7 mouse cellular contexts compared by ENCODE assay signal in the genomic region with DNA sequence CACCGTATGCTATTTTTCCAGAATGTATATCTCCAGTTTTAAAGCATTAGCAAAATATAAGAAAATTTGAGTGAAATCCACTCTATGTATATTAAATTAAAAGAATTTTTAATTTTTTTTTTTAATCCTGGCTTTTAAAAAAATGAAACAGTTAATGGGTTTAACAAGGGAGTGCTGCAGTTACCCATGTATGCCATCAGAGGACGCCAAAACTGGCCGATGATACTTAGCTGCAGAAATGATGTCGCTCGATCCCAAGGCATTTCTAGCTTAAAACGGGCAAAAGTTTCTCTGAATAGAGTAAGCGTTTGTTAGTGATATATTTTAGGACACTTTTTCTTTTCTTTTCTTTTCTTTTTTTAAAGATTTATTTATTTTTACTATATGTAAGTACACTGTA.
DNase-seq lines count a peak whose midpoint lies in the region; ATAC-seq and TF ChIP-seq lines count a peak whose summit lies in the region.
"Not testable (repeated sequence)": the region's sequence is repeated elsewhere in the genome, so short reads cannot be mapped to it uniquely, and the experiment has no call there.

No protein-coding gene starts in this region.

- H3K9me3 ChIP-seq in E14TG2a.4 (ENCODE audit: low read length); MEL (replicated peaks; ENCODE audit: insufficient read depth, low read length); liver, embryonic 14.5 days (ENCODE audit: control insufficient read depth, low read length): not testable (repeated sequence)
- H3K9me3 ChIP-seq in forebrain, embryonic 11.5 days (ENCODE audit: control insufficient read depth, low read length), result peaks cover 22% of the 10 kb centered on the region
- peaks cover 47% of the 10 kb centered on the region for H3K9me3 ChIP-seq in midbrain, embryonic 10.5 days (replicated peaks)

- TF ChIP-seq RAD21 in MEL (IDR thresholded peaks at IDR 0.05; ENCODE audit: low read depth, low read length), result not testable (repeated sequence)

- not testable (repeated sequence) for H3K4me3 ChIP-seq in E14TG2a.4 (replicated peaks; ENCODE audit: low read length); MEL (ENCODE audit: control insufficient read depth in 1 of 2, insufficient read depth in 1 of 2, low read depth in 2 of 2, low read length in 2 of 2); forebrain, embryonic 11.5 days (ENCODE audit: low read depth, low read length); liver, embryonic 14.5 days (ENCODE audit: insufficient read depth in 1 of 2, low read depth in 2 of 2, low read length in 2 of 2); midbrain, embryonic 10.5 days

- ATAC-seq in forebrain, embryonic 11.5 days (replicated peaks; ENCODE audit: low FRiP score); liver, embryonic 14.5 days (ENCODE audit: insufficient read depth): not testable (repeated sequence)

- DNase-seq in ES-CJ7 (ENCODE audit: low read depth, low spot score) (peak; percentile 86), MEL (ENCODE audit: low read depth, low spot score) (peak; percentile 6), WW6 (ENCODE audit: low read depth, low spot score) (peak; percentile 60)
- DNase-seq in forebrain, embryonic 11.5 days (ENCODE audit: low spot score), result peak; percentile 44
- DNase-seq in liver, embryonic 14.5 days (ENCODE audit: low read depth in 3 of 3, low spot score in 3 of 3), result not testable (repeated sequence)
- DNase-seq in midbrain, embryonic 10.5 days (ENCODE audit: low spot score), result peak; percentile 6

- not testable (repeated sequence) for TF ChIP-seq POLR2A in MEL (IDR thresholded peaks at IDR 0.05; ENCODE audit: control insufficient read depth in 1 of 2, insufficient read depth in 1 of 2, low read depth in 1 of 2, low read length in 2 of 2, poor library complexity in 1 of 2)

- H3K27ac ChIP-seq in MEL (ENCODE audit: control insufficient read depth, low read depth, low read length); forebrain, embryonic 11.5 days (ENCODE audit: low read depth, low read length); liver, embryonic 14.5 days; midbrain, embryonic 10.5 days (replicated peaks): not testable (repeated sequence)

- H3K4me2 ChIP-seq in forebrain, embryonic 11.5 days (ENCODE audit: low read depth, low read length, severe bottlenecking); liver, embryonic 14.5 days (ENCODE audit: low read depth): not testable (repeated sequence)

- H3K36me3 ChIP-seq in E14TG2a.4 (ENCODE audit: insufficient read depth, low read length); MEL (ENCODE audit: control insufficient read depth in 1 of 2, insufficient read depth in 2 of 2, low read length in 2 of 2); forebrain, embryonic 11.5 days (ENCODE audit: control insufficient read depth, insufficient read depth, low read length); liver, embryonic 14.5 days (replicated peaks; ENCODE audit: control insufficient read depth, insufficient read depth, low read depth); midbrain, embryonic 10.5 days: not testable (repeated sequence)

- H3K79me2 ChIP-seq in MEL (ENCODE audit: control insufficient read depth, insufficient read depth, low read length, poor library complexity), result not testable (repeated sequence)

- peak; percentile 100 for TF ChIP-seq CTCF in E14TG2a.4 (conservative IDR thresholded peaks at IDR 0.05; ENCODE audit: low read length)
- TF ChIP-seq CTCF in MEL (IDR thresholded peaks at IDR 0.05 in 2 of 3, conservative IDR thresholded peaks at IDR 0.05 in 1 of 3; ENCODE audit: control insufficient read depth in 1 of 3, insufficient read depth in 1 of 3, low read depth in 2 of 3, low read length in 3 of 3, poor library complexity in 1 of 3, severe bottlenecking in 1 of 3), result 0 out of 6 replicates have a peak, but pooled peaks of 1 of the 3 experiments have one; percentile 10
- 0 out of 2 replicates have a peak, but pooled peaks have one; percentile 2 for TF ChIP-seq CTCF in liver, embryonic 14.5 days (IDR thresholded peaks at IDR 0.05; ENCODE audit: low read depth)

- not testable (repeated sequence) for H3K9ac ChIP-seq in MEL (ENCODE audit: control insufficient read depth, low read depth, low read length, poor library complexity, severe bottlenecking); forebrain, embryonic 11.5 days (ENCODE audit: low read length); liver, embryonic 14.5 days (replicated peaks)

- 84% methylated on average over 7 of the region's 7 CpGs for WGBS in forebrain, embryonic 11.5 days
- 69% methylated on average over 7 of the region's 7 CpGs for WGBS in liver, embryonic 14.5 days (ENCODE audit: insufficient replicate concordance)
- WGBS in midbrain, embryonic 10.5 days, result 84% methylated on average over 7 of the region's 7 CpGs

- H3K27me3 ChIP-seq in E14TG2a.4 (ENCODE audit: insufficient read depth, low read length); MEL (ENCODE audit: control insufficient read depth in 1 of 2, insufficient read depth in 2 of 2, low read length in 2 of 2); forebrain, embryonic 11.5 days (ENCODE audit: control insufficient read depth, insufficient read depth, low read length); liver, embryonic 14.5 days (ENCODE audit: control insufficient read depth, insufficient read depth, low read length); midbrain, embryonic 10.5 days (ENCODE audit: low read depth, poor library complexity, severe bottlenecking): not testable (repeated sequence)

- H3K4me1 ChIP-seq in E14TG2a.4 (replicated peaks; ENCODE audit: low read depth, low read length); MEL (ENCODE audit: control insufficient read depth in 1 of 2, insufficient read depth in 2 of 2, low read length in 2 of 2); forebrain, embryonic 11.5 days (replicated peaks; ENCODE audit: control insufficient read depth, insufficient read depth, low read length); liver, embryonic 14.5 days (replicated peaks; ENCODE audit: control insufficient read depth in 2 of 2, insufficient read depth in 2 of 2, low read length in 1 of 2); midbrain, embryonic 10.5 days: not testable (repeated sequence)

- not testable (repeated sequence) for TF ChIP-seq EP300 in MEL (IDR thresholded peaks at IDR 0.05; ENCODE audit: low read depth in 1 of 2, low read length in 2 of 2); liver, embryonic 14.5 days (IDR thresholded peaks at IDR 0.05; ENCODE audit: low read depth)
